Mouse (Mus musculus) right cerebral cortex, adult 2 months (tissue): ENCODE data around the gene Olfr1415.
"Not testable (repeated sequence)": the region's sequence is repeated elsewhere in the genome, so short reads cannot be mapped to it uniquely, and the experiment has no call there.

ENCODE experiments used
- DNase-seq, 2 experiments: peaks; one replicate each; pipeline ENCODE4 v3.0.0; 2021 to 2022; ENCODE audit warnings: low spot score in 2 of 2

The Olfr1415 gene

DNA sequence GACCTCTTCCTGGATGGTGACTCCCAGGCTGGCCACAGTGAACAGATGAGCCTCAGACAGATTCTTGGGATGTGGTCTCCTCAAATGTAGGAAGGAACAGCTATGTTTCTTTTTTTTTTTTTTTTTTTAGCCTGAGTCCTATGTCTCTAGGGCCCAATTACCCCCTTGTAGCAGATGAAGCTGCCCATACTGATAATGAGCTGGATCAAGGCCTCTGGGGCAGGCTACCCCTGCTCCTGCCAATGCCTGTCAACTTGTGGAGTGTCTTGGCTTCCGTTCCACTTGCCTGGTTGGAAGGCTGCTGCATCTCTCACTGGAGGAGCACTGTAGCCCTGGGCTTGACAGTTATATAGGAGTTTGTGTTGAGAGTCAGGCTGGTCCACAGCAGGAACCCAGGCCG is at the start of gene Olfr1415:
TSS of gene Olfr1415 (minus strand) at position 101 of the 400 bp plus-strand sequence.
- no peak for DNase-seq

DNA sequence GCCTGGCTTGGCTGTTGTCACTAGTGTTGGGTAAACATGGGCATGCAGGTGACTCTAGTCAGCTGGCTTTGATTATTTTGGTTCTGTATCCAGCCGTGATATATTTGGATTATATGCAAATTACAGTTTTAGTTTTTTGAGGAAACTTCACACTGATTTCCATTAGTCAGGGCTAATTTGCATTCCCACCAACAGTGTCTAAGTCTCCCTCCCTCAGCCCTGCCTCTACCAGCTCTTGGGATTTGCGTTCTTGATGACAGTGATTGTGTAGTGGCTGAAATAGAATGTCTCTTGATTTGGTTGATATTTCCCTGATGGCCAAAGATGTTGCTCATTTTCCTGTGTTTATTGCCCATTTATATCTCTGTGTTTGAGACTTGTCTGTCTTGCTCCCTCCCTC is 43.2 kb upstream of the Olfr1415 start:
- no peak for DNase-seq

DNA sequence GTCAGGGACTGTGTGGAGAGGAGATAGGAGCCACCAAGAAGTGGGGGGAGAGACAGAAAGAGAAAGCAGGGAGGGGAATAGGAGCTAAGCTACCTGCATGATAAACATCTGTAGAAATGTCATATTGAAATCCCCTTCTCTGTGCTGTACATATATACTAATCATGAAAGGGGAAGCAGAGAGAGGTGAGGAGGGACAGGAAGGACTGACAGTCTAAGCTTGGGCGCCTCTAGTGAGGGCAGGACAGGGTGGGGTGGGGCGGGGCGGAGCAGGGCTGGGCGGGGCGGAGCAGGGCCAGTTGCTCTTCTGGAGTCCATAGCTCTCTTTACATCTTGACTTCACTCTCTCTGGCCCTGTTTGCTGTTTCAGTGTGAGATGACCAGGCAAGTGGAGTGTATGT is 41.1 kb upstream of the Olfr1415 start:
- no peak for DNase-seq

DNA sequence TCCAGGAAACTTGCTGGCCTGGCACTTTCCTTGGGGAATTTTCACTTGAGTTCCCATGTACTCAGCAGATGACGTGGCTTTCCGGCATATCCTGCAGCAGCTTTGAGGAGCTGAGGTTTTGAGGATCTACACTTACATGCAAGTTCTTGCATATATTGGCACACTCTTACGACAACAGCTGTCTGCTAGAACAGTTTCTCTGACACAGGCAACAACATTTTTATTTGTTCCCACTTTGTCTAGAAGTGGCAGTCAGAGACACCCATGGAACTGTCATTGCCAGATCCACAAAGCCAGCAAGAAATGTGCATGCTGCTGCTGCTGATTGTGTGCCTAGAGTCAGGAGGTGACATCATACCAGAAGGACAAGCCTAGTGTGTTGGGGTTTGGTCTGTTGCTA is 27.9 kb upstream of the Olfr1415 start:
- no peak for DNase-seq

DNA sequence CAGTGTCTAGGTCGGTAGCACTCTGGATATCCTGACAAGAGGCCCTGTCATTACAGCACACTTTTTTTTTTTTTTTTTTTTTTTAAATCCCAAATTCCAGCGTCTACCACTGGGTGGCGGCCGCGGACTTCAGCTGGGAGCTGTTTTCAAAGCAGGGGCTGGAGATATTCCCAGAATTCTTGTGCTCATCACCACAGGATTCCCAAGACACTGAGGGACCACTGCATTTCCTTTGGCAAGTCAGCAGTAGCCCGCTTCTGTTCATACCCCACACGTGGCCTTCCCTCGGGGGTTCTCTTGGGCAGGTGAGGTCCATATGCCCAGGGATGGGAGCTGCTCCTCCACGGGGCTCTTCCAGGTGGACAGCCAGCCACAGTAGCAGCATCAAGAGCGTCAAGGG is 25.5 kb upstream of the Olfr1415 start:
- DNase-seq = peak; percentile 31 to 56

DNA sequence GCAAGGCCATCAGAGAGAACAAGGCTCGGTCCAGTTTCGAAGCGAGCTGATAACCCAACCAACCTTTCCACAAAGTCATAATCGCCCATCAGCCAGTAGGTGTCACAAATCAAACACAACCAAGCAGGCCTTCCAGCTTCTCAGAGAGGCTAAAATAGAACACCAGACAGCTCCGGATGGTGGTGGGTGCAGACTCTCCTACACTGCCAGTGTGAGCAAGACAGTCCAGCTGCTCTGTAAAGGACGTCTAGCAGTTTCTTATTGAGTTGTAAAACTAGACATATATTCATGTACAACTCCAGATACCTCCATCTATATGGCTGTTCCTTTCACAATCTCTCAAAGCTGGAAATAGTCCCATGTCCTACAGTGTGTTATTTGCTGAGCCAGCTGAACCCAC is 23.1 kb upstream of the Olfr1415 start:
- peak; percentile 63 for DNase-seq

DNA sequence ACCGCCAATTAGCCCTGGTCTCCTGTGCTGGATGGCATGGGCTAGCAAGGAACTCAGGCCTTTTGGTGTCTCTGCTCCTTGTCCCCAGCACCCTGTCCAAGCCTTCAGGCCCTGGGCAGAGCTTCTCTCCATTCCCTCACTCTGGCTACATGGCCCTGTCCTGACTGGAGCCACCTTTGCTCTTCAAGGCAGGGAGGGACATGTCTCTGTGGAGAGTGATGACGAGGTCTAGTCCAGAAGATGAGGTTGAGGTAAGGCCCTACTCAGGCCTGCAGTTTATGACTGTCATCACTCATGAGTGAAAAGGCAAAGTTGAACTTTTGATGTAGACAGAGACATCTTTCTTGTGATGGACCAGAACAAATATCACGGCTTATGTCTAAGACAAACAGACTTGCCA is 22.7 kb upstream of the Olfr1415 start, which contains the start of gene Olfr1414:
TSS of gene Olfr1414 (minus strand) at position 101 of the 400 bp plus-strand sequence.
- DNase-seq = no peak

DNA sequence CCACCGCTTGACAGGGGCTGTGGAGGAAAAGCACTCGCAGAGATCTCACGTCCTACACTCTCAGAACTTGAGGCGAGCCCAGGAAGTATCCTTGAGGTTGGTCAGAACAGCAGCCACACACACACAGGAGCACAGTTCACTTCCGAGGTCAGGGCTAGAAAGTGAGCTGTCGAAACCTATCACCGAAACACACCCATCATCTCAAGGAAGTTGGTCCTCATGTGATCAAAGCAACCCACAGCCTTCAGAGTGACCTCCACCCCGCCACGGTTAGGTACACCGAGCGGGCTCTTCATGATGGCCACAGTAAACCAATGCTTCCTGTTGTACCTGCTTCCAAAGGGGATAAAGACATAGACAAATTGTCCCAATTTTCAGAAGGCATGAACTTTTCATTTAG is 19.5 kb upstream of the Olfr1415 start:
- no peak for DNase-seq

DNA sequence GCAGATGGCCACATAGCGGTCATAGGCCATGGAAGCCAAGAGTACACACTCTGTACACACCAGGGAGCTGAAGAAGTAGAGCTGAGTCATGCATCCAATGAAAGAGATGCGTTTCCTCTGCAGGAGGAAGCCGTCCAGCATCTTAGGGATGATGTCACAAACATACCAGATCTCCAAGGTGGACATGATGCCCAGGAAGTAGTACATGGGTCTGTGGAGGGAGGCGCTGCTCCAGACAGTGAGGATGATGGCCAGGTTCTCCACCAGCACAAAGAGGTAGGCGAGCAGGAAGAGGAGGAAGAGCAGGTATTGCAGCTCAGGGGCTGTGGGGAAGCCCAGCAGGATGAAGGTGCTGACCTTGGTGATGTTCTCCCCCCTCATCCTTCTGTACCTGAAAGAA is 15.7 kb upstream of the Olfr1415 start:
- DNase-seq = not testable (repeated sequence)

DNA sequence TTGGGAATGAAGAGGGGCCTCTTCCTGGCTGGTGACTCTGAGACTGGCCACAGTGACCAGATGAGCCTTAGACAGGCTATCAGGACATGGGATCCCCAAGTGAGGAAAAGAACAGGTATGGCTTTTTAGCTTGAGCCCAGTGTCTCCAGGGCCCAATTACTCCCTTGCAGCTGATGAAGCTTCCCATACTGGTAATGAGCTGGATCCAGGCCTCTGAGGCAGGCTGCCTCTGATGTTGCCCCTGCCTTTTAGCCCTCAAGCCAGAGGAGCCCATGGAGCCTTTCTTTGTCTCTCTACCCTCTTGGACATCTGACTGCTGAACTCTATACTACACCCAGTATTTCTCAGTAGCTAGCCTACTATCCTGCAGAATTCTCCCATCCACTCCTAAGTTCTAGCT is 10.9 kb downstream of the Olfr1415 start, which contains the start of gene Olfr1416:
TSS of gene Olfr1416 (minus strand) at position 101 of the 400 bp plus-strand sequence.
- DNase-seq = no peak

DNA sequence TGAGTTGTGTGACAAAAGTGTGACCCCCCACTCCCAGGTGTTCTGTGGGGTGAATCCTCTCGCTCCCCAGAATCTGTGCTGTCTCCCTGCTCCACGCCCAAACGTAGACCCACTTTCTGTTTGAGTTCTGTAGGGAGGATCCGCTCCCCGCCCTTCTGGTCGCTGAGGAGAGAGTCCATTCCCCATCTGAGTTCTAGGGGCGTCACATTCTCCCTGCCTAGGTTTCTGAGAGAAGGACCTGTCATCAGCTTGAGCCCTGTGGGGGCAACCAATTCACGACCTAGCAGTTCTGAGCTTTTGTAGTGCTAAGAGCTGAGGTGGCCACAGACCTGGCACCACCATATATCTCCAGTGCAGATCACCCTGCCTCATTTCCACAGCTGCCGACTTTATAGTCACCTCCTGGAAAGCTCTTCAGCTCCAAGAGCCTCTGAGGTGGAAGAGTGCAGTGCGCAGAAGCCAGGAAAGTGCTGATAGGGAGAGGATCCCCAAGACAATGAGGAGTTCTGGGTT is 21.8 kb downstream of the Olfr1415 start:
- DNase-seq = no peak

DNA sequence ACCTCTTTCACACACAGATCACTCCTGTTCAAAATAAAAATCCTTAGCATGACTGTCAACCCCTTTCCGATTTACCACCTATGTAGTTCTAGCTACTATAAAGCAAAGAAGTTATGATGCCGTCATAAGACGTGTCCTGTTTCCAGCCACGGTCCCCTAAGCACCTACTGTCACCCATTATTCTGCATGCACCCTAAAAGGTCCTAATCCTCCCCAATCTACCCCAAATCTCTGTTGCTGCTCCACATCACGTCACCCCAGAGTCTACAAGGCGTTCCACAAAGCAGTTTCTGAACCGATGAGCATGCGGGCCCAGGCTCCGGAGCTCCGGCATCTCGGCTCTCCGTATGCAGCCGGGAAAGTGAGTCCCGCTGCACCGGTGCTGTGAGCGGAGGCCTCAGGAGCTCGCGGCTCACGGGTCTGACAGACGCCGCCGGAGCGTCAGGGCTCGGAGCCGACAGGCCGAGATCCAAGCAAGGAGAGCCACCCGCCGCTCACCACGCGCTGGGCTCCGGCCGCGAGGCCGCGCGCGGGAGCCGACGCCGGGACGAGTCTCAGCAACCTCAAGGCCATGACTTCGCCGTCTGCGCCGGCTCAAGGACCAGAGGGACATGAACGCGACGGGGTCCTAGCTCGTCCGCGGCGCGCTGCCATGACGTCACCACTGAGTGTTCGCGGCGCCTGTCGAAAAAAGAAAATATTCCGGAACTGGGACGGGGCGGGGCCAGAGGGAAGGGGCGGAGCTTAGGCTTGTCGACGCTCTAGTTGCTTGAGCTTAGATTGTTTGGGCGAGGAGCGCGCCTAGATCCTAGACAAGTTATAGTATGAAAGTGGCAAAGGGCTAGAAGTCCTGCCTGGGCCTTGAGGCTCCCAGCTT is 22.5 kb downstream of the Olfr1415 start, which contains the start of gene Ndufa10:
TSS of gene Ndufa10 (minus strand) at position 696 of the 877 bp plus-strand sequence.
- DNase-seq = peak; percentile 91 to 94

DNA sequence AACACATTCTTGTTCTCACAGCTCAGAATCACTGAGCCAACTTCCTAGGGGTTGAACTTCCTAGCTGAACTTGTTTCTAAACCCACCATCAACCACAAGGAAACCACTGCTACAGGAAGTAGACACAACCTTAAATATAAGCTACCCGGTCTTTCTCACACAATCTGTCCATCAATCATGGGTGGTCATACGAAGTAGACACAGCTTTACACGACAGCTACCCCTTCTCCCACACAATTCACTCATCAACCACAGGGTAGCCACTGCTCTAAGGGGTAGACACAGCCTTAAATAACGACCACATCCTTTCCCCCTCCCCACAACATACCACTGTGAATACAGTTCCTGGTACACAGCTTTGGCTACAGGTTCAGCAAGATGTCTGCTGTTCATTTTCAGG is 27.0 kb downstream of the Olfr1415 start:
- DNase-seq = no peak

DNA sequence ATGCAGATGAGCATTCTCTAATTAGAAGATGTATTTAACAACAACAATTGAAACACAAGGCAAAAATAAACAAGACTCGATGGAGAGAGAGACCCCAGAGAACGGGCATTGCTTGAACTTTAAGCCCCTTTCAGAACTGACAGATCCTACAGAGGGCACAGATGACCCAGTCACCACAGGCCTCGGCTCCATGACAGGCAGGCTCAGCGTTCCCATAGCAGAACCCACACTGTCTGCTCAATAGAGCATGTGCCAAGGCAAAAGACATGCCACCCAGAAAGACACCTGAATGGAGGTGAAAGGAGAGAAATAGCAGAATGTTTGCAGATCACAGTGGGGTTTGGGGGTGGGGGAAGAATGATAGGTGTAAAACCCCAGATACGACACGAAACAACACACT is 37.5 kb downstream of the Olfr1415 start:
- DNase-seq = no peak

DNA sequence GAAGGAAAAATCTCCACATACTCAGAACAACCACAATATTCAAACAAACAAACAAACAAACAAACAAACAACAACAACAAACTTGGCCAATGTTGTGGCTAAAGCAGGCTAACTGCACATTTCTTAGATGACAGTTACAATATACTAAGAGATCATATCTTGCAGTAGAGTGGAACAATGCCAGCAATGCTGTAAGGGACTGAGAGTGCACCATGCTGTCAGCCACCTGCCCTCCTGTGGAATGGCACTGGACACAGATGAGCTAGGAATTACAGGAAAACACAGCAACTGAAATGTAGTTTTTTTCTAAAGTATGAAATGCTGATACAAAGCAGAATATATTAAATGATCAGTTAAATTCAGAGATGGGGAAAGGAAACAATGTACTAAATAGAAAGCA is 38.1 kb downstream of the Olfr1415 start:
- DNase-seq = no peak

DNA sequence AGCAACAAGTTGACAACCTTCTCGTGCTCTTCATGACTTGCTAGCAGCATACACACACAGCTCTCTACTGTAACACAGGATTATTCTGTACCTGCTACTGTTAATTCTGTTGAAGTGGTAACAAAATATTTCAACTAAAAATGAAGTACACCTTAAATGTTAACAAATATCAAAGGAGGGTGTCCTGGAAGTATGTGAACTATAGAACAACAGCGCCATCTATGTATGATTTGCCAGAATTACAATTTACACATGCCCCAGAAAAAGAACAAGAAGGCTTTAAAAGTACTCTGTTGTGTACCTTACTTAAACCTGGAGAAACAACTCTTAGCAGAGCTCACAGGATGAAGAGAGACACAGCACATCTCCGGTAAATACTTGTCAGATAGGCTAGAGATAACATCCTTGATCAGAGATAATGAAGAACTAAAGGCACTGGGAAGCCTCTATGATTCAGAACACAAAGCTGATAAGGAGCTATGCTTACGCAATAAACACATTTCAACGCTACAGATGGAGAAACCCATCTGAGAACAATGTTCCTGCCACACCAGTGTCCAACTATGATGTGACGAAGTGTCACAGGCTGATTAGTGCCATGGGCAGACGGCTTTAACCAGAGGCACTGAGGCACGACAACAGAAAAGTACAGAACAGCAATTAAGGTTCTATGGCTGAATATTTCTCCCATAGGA is 42.0 kb downstream of the Olfr1415 start:
- DNase-seq = no peak

DNA sequence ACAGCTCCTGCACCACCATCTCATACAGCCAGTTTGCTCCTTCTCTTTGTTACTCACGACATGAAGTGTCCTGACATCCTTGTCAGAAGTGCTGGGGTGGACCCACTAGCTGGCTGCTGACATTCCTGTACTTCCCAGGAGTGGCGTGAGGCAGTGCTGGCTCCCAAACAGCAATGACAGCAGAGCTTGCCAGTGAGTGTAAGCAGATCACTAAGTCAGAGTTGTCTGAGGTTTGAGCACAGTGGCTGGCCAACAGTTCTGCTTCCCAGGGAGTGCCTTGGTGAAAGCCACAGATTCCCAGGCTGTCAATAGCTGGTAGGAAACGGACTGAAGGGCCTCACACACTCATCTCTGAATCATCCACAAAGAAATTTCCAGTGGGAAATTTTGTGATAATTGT is 47.6 kb downstream of the Olfr1415 start:
- no peak for DNase-seq

DNA sequence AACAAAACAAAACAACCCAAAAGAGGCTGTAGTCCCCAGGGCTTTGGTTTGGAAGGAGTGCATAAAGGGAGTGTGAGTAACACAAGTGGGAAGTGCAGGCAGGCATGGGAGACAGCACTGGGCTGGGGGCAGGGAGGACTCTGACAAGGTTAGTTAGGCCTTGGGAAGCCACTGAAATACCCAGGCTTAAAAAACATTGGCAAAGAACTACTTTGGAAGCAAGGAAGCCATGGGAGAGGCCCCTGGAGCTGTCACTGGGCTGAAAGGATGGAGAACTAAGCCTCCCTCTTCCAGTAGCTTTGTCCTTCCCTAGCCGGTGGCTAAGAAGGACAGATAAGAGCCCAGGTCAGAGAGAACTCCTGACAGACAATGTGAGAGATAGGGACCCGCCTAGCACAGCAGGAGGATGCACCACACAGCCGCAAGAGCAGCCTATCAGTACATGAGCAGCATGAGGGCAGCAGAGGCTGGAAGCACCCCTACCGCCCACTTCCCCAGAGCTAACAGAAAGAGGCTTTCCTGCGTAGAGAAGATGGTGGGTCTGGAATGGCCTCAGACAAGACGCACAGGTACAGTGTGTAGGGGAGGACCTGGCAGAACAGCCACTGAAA is 54.3 kb downstream of the Olfr1415 start:
- no peak for DNase-seq

DNA sequence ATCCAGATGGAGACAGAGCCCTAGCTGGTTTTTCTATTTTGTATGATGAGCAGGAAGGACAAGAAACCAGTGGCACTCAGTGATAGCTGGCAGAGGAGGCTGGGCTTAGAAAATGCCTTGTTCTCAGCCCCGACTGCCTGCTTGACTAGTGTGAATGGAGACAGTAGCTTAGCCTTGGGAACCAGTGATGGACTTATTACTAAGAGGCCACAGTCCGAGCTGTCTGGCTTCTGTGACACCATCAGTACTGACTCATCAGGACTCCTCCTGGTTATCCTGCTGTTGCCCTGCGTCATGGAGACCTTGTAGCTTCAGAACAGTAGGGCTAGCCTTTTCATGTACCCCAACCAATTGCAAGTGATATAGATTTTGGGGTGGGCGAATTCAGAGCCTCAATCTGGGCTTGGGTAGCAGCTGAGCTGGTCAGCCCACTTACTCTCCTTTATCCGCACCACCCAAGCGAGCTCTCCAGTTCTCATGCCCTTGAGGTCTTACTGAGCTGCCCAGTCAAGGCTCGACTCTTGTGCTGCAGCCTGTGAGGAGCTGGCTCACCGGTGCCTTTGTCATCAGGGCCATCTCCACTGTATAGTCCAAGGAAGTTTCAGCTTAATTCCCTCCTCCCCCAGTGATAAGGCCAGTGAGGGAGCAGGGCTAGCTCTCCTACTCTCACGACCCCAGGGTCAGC is 55.7 kb downstream of the Olfr1415 start:
- no peak for DNase-seq
